Mouse (Mus musculus) midbrain, postnatal 0 days (tissue): ENCODE measurements around the gene Inhbc. TPM values are rescaled to one million over a fixed set of nuclear protein-coding genes. Genes with fewer than 3 reads are reported as not detected.

Experiments used
- ATAC-seq: fragments of 200-750 bp; cut with Nextera tagmentation; 2 replicates; pipeline ENCODE4 v1.8.0; 2017; ENCODE audit warnings: moderate number of reproducible peaks, mild to moderate bottlenecking, moderate TSS enrichment, moderate library complexity; ENCODE audit not compliant: low FRiP score
- DNase-seq: peaks from one replicate; pipeline ENCODE4 v3.0.0-alpha.2; 2015; ENCODE audit warnings: low spot score
- H3K27ac ChIP-seq: fragments of 300-500 bp; sonication (generic); 2 replicates; pipeline ENCODE4 v1.5.1; 2014; ENCODE audit warnings: low read depth, mild to moderate bottlenecking, low read length, mixed read lengths
- H3K27me3 ChIP-seq: fragments of 300-500 bp; sonication (generic); 2 replicates; pipeline ENCODE4 v1.6.1; 2014; ENCODE audit warnings: low read length, control low read depth, mixed read lengths; ENCODE audit not compliant: insufficient read depth
- H3K36me3 ChIP-seq: fragments of 300-500 bp; sonication (generic); 2 replicates; pipeline ENCODE4 v1.6.1; 2014; ENCODE audit warnings: low read length, control low read depth, mixed read lengths; ENCODE audit not compliant: insufficient read depth
- H3K4me1 ChIP-seq: fragments of 300-500 bp; sonication (generic); 2 replicates; pipeline ENCODE4 v1.6.1; 2014; ENCODE audit warnings: mild to moderate bottlenecking, control low read depth, antibody characterized with exemption, low read length, mixed read lengths; ENCODE audit not compliant: insufficient read depth
- H3K4me2 ChIP-seq: fragments of 300-500 bp; sonication (generic); 2 replicates; pipeline ENCODE4 v1.6.1; 2014; ENCODE audit warnings: low read depth, mild to moderate bottlenecking, low read length, mixed read lengths; ENCODE audit not compliant: poor library complexity, severe bottlenecking
- H3K4me3 ChIP-seq: fragments of 300-500 bp; sonication (generic); 2 replicates; pipeline ENCODE4 v1.5.1; 2014; ENCODE audit warnings: low read depth, mild to moderate bottlenecking, low read length, moderate library complexity
- H3K9ac ChIP-seq: fragments of 300-500 bp; sonication (generic); replicated peaks from 2 replicates; pipeline ENCODE4 v1.6.1; 2014; ENCODE audit warnings: mild to moderate bottlenecking, low read length, moderate library complexity, mixed read lengths; ENCODE audit not compliant: poor library complexity, severe bottlenecking
- H3K9me3 ChIP-seq: fragments of 300-500 bp; sonication (generic); 2 replicates; pipeline ENCODE4 v1.6.1; 2016; ENCODE audit warnings: low read length, control low read depth
- CTCF ChIP-seq: IDR thresholded peaks from 2 replicates; pipeline ENCODE4 v1.5.1; 2016; ENCODE audit warnings: antibody characterized with exemption, mild to moderate bottlenecking
- WGBS: fragments of 180-500 bp; shearing (Covaris S2); extraction: QIAGEN DNeasy Blood & Tissue Kit; methylation state at CpG from one replicate; pipeline ENCODE4 v1.1.7; 2014; 5-methylcytosine and 5-hydroxymethylcytosine counted together
- polyA plus RNA-seq: library from polyadenylated mRNA; unstranded; fragments of >200 nt; fragmentation: Nextera tagmentation; extraction: Ambion mirVana; gene quantifications from 2 replicates; pipeline ENCODE4 v1.2.1, GENCODE M21; 2015
- total RNA-seq: library from RNA; depleted of rRNA; stranded (reverse); fragments of >200 nt; gene quantifications from 2 replicates; pipeline ENCODE4 v1.2.3, GENCODE M21; 2014

Inhbc gene
- total and polyA plus RNA-seq, 2 experiments from 2014 or later, result not detected

DNA sequence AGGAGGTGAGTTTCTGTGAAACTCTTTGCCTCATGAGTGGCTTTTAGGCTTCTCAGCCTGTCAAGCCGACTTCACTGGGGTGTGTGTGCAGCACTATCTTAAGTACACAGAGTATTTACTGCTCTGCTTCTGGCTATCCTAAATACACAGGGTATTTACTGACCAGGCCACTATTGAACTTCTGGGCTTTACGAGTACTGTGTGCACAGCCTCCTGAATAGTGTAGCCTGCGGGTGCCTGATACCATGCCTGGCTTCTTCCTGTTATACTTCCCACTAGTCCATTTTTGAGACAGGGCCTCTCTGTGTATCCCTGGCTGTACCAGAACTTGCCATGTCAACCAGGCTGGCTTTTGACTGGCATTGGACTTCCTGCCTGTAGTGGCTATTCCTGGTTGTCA lies 7.5 kb upstream of the Inhbc start:
- no peak for DNase-seq
- Histone ChIP-seq H3K27me3 (no peaks in the 10 kb centered on the region), H3K36me3 (no peaks in the 10 kb centered on the region), H3K9ac (no peak overlapping the region), H3K9me3 (no peaks in the 10 kb centered on the region), H3K4me3 (no peak overlapping the region), H3K27ac (no peak overlapping the region), H3K4me2 (no peak overlapping the region), H3K4me1 (no peaks in the 10 kb centered on the region)
- WGBS, result 79% methylated on average over 3 of the region's 3 CpGs
- no peak for ATAC-seq
- no peak for TF ChIP-seq CTCF

DNA sequence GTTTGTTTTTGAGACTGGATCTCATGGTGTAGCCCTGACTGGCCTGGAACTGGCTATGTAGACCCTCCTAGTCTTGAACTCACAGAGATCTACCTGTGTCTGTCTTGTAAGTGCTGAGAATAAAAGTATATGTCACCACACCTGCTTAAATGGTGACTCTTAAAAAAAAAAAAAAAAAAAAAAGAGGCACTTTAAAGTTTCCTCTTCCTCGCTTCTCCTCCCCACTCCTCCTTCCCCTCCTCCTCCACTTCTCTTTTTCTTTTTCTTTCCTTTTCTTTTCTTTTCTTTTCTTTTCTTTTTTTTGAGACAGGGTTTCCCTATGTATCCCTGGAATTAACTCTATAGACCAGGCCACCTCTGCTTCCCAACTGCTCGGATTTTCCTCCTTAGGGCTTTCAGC lies 792 bp upstream of the Inhbc start:
- Histone ChIP-seq H3K27me3 (no peaks in the 10 kb centered on the region), H3K4me2 (no peak overlapping the region), H3K9ac (no peak overlapping the region), H3K27ac (no peak overlapping the region), H3K9me3 (no peaks in the 10 kb centered on the region), H3K4me3 (no peak overlapping the region), H3K4me1 (no peaks in the 10 kb centered on the region), H3K36me3 (no peaks in the 10 kb centered on the region)
- 67% methylated on average over 2 of the region's 2 CpGs for WGBS
- DNase-seq (no peak), ATAC-seq (no peak)
- no peak for TF ChIP-seq CTCF

DNA sequence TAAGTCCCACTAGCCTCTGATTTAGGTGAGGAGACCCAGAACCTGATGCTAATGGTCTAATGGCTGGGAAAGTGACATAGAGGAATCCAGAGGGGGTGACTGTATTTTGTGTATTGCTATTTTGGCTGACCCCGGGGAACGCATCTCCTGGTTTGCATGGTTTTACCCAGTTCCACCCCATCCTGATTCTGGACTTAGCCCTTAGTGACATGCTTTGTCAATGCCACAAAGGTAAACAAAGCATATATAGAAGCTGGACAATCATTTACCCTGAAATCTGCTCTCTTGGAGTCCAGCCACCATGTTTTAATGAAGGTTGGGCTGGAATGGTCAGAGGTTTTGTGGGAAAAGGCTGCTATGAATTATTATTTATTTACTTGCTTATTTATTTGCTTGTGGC lies 2.0 kb downstream of the Inhbc start:
- no peak for ATAC-seq
- Histone ChIP-seq H3K9ac (no peak overlapping the region), H3K4me2 (no peak overlapping the region), H3K9me3 (no peaks in the 10 kb centered on the region), H3K27me3 (no peaks in the 10 kb centered on the region), H3K36me3 (no peaks in the 10 kb centered on the region), H3K4me3 (no peak overlapping the region), H3K27ac (no peak overlapping the region), H3K4me1 (no peaks in the 10 kb centered on the region)
- TF ChIP-seq CTCF, result no peak
- WGBS, result 74% methylated on average over 2 of the region's 2 CpGs
- DNase-seq, result no peak

DNA sequence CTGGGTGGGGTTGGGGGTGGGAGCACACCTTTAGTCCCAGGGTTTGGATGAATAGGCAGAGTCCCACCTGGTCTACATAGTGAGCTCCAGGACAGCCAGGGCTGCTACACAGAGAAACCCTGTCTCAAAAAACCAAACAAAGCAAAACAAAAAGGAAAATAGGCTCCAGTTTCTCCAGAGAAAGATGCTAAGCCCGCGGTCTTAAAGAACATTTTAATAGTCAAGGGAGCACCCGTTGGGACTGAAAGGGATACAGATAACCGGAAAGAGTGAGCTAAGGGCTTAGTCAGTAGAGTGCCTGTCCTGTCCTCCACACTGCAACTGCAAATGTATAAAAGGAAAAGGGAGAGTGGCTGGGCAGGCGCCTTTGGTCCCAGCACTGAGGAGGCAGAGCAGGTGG lies 3.1 kb downstream of the Inhbc start:
- WGBS, result 77% methylated on average over 5 of the region's 5 CpGs
- Histone ChIP-seq H3K27me3 (no peaks in the 10 kb centered on the region), H3K36me3 (no peaks in the 10 kb centered on the region), H3K4me3 (no peak overlapping the region), H3K9ac (no peak overlapping the region), H3K4me2 (no peak overlapping the region), H3K27ac (no peak overlapping the region), H3K9me3 (no peaks in the 10 kb centered on the region), H3K4me1 (no peaks in the 10 kb centered on the region)
- no peak for ATAC-seq
- no peak for TF ChIP-seq CTCF
- DNase-seq, result no peak

DNA sequence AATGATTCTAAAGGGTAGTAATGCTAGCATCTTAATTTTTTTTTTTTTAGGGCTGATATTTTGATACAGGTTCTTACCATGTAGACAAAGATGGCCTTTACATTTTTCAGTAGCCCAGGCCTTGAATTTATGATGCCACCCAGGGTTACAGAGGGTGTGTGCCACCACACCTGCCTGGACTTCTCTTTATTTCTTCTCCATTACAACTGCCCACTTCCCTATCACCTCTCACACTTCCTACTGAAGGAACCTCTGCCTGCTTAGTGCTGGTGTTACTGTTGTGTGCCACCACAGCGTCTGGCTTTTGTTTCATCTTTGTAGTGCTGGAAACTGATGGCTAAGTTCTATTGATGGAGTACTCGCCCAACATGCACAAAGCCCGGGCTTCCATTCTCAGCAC lies 9.5 kb downstream of the Inhbc start:
- Histone ChIP-seq H3K36me3 (no peaks in the 10 kb centered on the region), H3K27ac (no peak overlapping the region), H3K4me3 (no peak overlapping the region), H3K4me1 (no peaks in the 10 kb centered on the region), H3K9ac (no peak overlapping the region), H3K4me2 (no peak overlapping the region), H3K9me3 (no peaks in the 10 kb centered on the region), H3K27me3 (no peaks in the 10 kb centered on the region)
- no peak for TF ChIP-seq CTCF
- WGBS, result 88% methylated on average over 3 of the region's 3 CpGs
- ATAC-seq (no peak), DNase-seq (no peak)

DNA sequence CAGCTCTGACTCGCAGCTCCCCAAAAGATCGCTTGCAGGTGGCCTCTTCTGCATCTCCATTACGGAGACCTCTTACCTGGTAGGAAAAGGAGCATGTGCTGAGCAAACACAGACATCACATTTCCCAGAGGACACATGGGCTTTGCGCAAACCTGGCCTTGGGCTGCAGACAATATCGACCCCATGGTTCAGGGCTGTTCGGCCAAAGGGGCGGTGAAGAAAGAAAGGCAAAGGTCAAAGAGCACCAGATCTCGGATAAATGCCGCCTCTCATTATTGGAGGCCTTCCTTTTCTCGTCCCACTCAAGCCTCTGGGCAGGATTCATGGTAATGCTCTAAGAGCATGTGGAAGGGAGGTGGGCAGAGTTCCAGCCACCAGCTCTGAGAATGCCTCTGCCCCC lies 14.9 kb downstream of the Inhbc start:
- Histone ChIP-seq H3K36me3 (no peaks in the 10 kb centered on the region), H3K9me3 (no peaks in the 10 kb centered on the region), H3K4me3 (no peak overlapping the region), H3K9ac (no peak overlapping the region), H3K4me1 (peaks cover 4% of the 10 kb centered on the region; the same call in 1 of the 2 replicates), H3K27ac (no peak overlapping the region), H3K4me2 (no peak overlapping the region), H3K27me3 (no peaks in the 10 kb centered on the region)
- no peak for TF ChIP-seq CTCF
- 56% methylated on average over 10 of the region's 10 CpGs for WGBS
- DNase-seq (no peak), ATAC-seq (no peak)
